Mouse (Mus musculus): ENCODE measurements around the gene Terf2ip. TPM values are rescaled to one million over a fixed set of nuclear protein-coding genes. Genes with fewer than 3 reads are reported as not detected.
A peak's percentile ranks its signal among the peaks of the same experiment; 100 is the strongest.

Gene Terf2ip
- 10 to 100 TPM; 35.5 to 40.0 TPM for total RNA-seq (2021)

GRCm38 (mm10) chr8:112010997-112011815, at the start of gene Terf2ip, which contains the start of gene Kars:
TSS of gene Terf2ip (plus strand) at chr8:112011398.
TSS of gene Kars (minus strand) at chr8:112011323.
- peak; percentile 78 to 87 for DNase-seq (ENCODE audit: extremely low spot score in 1 of 2, low spot score in 1 of 2)

- DNase-seq (ENCODE audit: extremely low spot score in 1 of 2, low spot score in 1 of 2): no peak
Observed at GRCm38 (mm10) chr8:111962589-111962988, 48.6 kb upstream of the Terf2ip start.

- DNase-seq (ENCODE audit: extremely low spot score in 1 of 2, low spot score in 1 of 2): no peak
Observed at GRCm38 (mm10) chr8:111963091-111963490, 48.1 kb upstream of the Terf2ip start.

GRCm38 (mm10) chr8:111963546-111963945, 47.7 kb upstream of the Terf2ip start:
- DNase-seq (ENCODE audit: extremely low spot score in 1 of 2, low spot score in 1 of 2): no peak

GRCm38 (mm10) chr8:111964351-111964750, 46.8 kb upstream of the Terf2ip start:
- DNase-seq (ENCODE audit: extremely low spot score in 1 of 2, low spot score in 1 of 2): no peak

- no peak for DNase-seq (ENCODE audit: extremely low spot score in 1 of 2, low spot score in 1 of 2)
Observed at GRCm38 (mm10) chr8:111964849-111965561, 46.2 kb upstream of the Terf2ip start.

- DNase-seq (ENCODE audit: extremely low spot score in 1 of 2, low spot score in 1 of 2): no peak
Observed at GRCm38 (mm10) chr8:111967246-111967870, 43.8 kb upstream of the Terf2ip start.

- DNase-seq (ENCODE audit: extremely low spot score in 1 of 2, low spot score in 1 of 2): no peak
Observed at GRCm38 (mm10) chr8:111968541-111968940, 42.7 kb upstream of the Terf2ip start.

GRCm38 (mm10) chr8:111968991-111969390, 42.2 kb upstream of the Terf2ip start:
- no peak for DNase-seq (ENCODE audit: extremely low spot score in 1 of 2, low spot score in 1 of 2)

GRCm38 (mm10) chr8:111974138-111974537, 37.1 kb upstream of the Terf2ip start:
- no peak for DNase-seq (ENCODE audit: extremely low spot score in 1 of 2, low spot score in 1 of 2)

- DNase-seq (ENCODE audit: extremely low spot score in 1 of 2, low spot score in 1 of 2): no peak
Observed at GRCm38 (mm10) chr8:111975706-111976105, 35.5 kb upstream of the Terf2ip start.

- DNase-seq (ENCODE audit: extremely low spot score in 1 of 2, low spot score in 1 of 2): no peak
Observed at GRCm38 (mm10) chr8:111976326-111976725, 34.9 kb upstream of the Terf2ip start.

GRCm38 (mm10) chr8:111978147-111978546, 33.1 kb upstream of the Terf2ip start:
- DNase-seq (ENCODE audit: extremely low spot score in 1 of 2, low spot score in 1 of 2): no peak

GRCm38 (mm10) chr8:111982116-111982515, 29.1 kb upstream of the Terf2ip start:
- DNase-seq (ENCODE audit: extremely low spot score in 1 of 2, low spot score in 1 of 2): no peak

GRCm38 (mm10) chr8:111984511-111984910, 26.7 kb upstream of the Terf2ip start:
- DNase-seq (ENCODE audit: extremely low spot score in 1 of 2, low spot score in 1 of 2): no peak

- peak; percentile 74 to 91 for DNase-seq (ENCODE audit: extremely low spot score in 1 of 2, low spot score in 1 of 2)
Observed at GRCm38 (mm10) chr8:111989911-111990310, 21.3 kb upstream of the Terf2ip start.

- no peak for DNase-seq (ENCODE audit: extremely low spot score in 1 of 2, low spot score in 1 of 2)
Observed at GRCm38 (mm10) chr8:111991278-111991677, 19.9 kb upstream of the Terf2ip start.

- DNase-seq (ENCODE audit: extremely low spot score in 1 of 2, low spot score in 1 of 2): peak; percentile 52 to 81
Observed at GRCm38 (mm10) chr8:111992013-111992702, 19.0 kb upstream of the Terf2ip start, which contains the start of gene Adat1. TSS of gene Adat1 (minus strand) at chr8:111992302.

GRCm38 (mm10) chr8:111992703-111993039, 18.5 kb upstream of the Terf2ip start:
- no peak for DNase-seq (ENCODE audit: extremely low spot score in 1 of 2, low spot score in 1 of 2)

GRCm38 (mm10) chr8:112004754-112005153, 6.4 kb upstream of the Terf2ip start:
- DNase-seq (ENCODE audit: extremely low spot score in 1 of 2, low spot score in 1 of 2): no peak

GRCm38 (mm10) chr8:112005601-112006000, 5.6 kb upstream of the Terf2ip start:
- no peak for DNase-seq (ENCODE audit: extremely low spot score in 1 of 2, low spot score in 1 of 2)
